Mouse (Mus musculus) erythroblast, embryonic 14.5 days (primary cell): ENCODE data around the gene Cers5. TPM values are rescaled to one million over a fixed set of nuclear protein-coding genes. Genes with fewer than 3 reads are reported as not detected.
A peak's percentile ranks its signal among the peaks of the same experiment; 100 is the strongest.
"Not testable (repeated sequence)": the region's sequence is repeated elsewhere in the genome, so short reads cannot be mapped to it uniquely, and the experiment has no call there.

ENCODE experiments used
- H3K27me3 ChIP-seq: 2 replicates; pipeline ENCODE4 v1.6.1; 2012; ENCODE audit warnings: inconsistent platforms; ENCODE audit not compliant: control insufficient read depth
- H3K36me3 ChIP-seq: 2 replicates; pipeline ENCODE4 v1.6.1; 2012; ENCODE audit warnings: mild to moderate bottlenecking, inconsistent platforms; ENCODE audit not compliant: control insufficient read depth
- H3K4me1 ChIP-seq: 2 replicates; pipeline ENCODE4 v1.6.1; 2012; ENCODE audit warnings: inconsistent platforms; ENCODE audit not compliant: control insufficient read depth
- H3K4me3 ChIP-seq: replicated peaks from 2 replicates; pipeline ENCODE3; 2012; ENCODE audit warnings: moderate library complexity, mild to moderate bottlenecking, inconsistent platforms
- H3K9me3 ChIP-seq: 2 replicates; pipeline ENCODE4 v1.6.1; 2012; ENCODE audit warnings: low read length, inconsistent platforms, mixed read lengths; ENCODE audit not compliant: control insufficient read depth
- GATA1 ChIP-seq: IDR thresholded peaks from 2 replicates; pipeline ENCODE4 v1.6.1; 2012; ENCODE audit warnings: low read length, inconsistent platforms, mixed read lengths
- TAL1 ChIP-seq: IDR thresholded peaks from 3 replicates; pipeline ENCODE4 v1.6.1; 2012; ENCODE audit warnings: low read length, inconsistent platforms, mixed read lengths
- polyA plus RNA-seq: library from polyadenylated mRNA; stranded (reverse); fragments of >175 nt; gene quantifications from 2 replicates; pipeline ENCODE4 v1.2.3, GENCODE M21; 2012

The Cers5 gene
- polyA plus RNA-seq, 1 experiment = 0.04 TPM

DNA sequence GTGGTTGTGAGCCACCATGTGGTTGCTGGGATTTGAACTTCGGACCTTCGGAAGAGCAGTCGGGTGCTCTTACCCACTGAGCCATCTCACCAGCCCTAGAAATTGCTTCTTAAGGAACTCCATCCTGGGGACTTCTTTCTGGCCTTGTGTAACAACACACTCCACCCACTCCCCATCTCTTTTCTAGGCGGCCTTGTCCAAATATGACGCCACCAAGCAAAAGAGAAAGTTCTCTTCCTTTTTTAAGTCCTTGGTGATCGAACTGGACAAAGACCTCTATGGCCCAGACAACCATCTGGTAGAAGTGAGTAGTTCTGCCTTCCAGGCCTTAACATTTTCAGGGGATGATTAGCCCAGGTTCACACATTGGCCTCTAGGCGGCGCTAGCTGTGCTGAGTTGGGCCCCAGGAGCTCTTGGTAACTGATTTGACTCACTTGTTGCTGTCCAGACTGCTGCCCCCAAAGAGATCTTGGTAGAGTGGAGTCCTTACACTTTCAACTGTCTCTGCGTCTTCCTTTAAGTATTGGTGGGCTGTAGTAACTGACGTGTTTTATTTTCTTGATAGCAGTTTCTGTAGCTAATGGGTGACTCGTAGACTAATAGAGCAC lies 67.1 kb downstream of the Cers5 start, which contains the start of gene Gm17349:
Gene Gm17349 (minus strand): TSS at position 51 of the 609 bp plus-strand sequence.
- Histone ChIP-seq H3K4me3 (no peak within 1 kb of the TSS), H3K27me3 (no peaks in the 10 kb centered on the region), H3K36me3 (peaks cover 58% of the 10 kb centered on the region), H3K9me3 (no peaks in the 10 kb centered on the region), H3K4me1 (peaks cover 28% of the 10 kb centered on the region)
- TF ChIP-seq GATA1 (no peak), TAL1 (no peak)

DNA sequence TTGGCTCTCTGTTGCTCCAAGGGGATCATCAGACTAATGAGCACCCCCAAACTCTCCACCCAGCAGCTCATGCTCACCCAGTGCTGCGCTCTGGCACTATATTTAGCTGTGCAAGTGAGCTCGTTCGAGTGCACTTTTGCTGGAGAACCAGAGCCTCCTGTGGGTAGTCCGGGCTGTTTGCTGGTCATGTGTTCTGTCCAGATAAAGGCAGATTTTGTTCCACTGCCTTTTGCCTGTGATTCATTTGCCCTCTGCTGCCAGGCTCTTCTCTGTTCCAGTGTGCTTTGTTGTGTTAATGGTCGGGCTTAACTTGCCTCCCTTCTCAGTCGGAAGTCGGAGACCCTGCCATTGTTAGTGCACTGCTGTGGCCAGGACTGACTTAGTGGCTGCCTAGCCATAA lies 67.8 kb downstream of the Cers5 start:
- Histone ChIP-seq H3K9me3 (no peaks in the 10 kb centered on the region), H3K4me3 (no peak overlapping the region), H3K36me3 (peaks cover 51% of the 10 kb centered on the region), H3K4me1 (peaks cover 31% of the 10 kb centered on the region), H3K27me3 (no peaks in the 10 kb centered on the region)
- no peak for TF ChIP-seq TAL1
- no peak for TF ChIP-seq GATA1

DNA sequence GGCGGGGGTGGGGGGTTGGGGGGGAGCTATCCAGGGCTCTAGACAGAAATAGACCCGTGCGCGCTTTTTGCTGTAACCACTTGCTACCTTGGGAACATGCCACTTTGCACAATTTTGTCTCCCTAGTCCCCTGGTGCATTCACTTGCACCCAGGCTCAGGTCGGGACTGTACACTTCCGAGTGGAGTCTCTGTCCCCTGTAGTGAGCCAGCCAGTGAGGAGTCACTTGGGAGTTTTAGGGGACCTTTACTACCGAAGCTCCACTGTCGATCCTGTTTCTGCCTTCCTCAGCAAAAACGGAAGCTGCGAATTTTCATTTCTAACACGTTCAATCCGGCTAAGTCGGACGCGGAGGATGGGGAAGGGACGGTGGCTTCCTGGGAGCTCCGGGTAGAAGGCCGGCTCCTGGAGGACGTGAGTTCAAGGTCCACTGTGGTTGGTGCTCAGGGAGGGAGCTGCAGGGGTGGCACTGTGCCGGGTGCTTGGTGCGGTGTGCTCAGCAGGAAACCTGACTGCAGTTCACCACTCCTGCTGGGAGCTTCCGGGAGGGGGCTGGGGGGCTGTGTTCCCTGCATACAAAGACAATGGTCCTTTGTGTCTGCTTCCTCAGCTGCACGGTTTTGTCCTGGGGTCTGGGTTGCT lies 68.5 kb downstream of the Cers5 start:
- Histone ChIP-seq H3K27me3 (no peaks in the 10 kb centered on the region), H3K4me3 (no peak overlapping the region), H3K9me3 (no peaks in the 10 kb centered on the region), H3K4me1 (peaks cover 31% of the 10 kb centered on the region), H3K36me3 (peaks cover 44% of the 10 kb centered on the region)
- TF ChIP-seq GATA1 = no peak
- no peak for TF ChIP-seq TAL1

DNA sequence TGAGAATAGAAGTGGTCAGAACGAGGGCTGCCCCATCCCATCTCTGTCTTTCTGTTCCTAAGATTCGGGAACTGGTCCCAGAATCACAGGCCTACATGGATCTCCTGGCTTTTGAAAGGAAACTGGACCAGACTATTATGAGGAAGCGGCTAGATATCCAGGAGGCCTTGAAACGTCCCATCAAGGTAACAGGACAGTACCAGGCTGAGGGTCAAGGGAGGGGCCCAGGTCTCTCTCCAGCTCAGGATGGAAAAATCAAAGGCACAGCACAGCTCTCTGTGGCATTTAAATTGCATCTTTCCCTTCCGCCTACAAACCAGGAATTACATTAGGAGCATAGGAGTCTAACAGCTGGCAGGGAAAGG lies 69.0 kb downstream of the Cers5 start:
- peaks cover under 1% of the 10 kb centered on the region for H3K27me3 ChIP-seq
- H3K9me3 ChIP-seq = no peaks in the 10 kb centered on the region
- no peak for TF ChIP-seq GATA1
- TF ChIP-seq TAL1 = no peak
- H3K4me1 ChIP-seq = peaks cover 34% of the 10 kb centered on the region
- no peak overlapping the region for H3K4me3 ChIP-seq
- peaks cover 39% of the 10 kb centered on the region for H3K36me3 ChIP-seq

DNA sequence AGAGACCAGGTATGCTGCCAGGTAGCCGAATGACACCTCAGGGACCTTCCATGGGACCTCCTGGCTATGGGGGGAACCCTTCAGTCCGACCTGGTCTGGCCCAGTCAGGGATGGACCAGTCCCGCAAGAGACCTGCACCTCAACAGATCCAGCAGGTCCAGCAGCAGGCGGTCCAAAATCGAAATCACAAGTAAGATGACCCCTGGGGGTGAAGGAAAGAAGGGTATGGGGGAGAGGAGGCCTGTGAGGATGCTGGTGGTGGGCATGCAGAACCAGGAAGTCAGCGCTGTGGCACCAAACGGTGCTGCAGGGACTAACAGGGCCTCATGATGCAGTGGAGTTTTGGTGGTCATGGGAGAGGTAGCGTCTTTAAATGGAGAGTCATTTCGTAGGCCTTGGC lies 69.6 kb downstream of the Cers5 start:
- H3K4me3 ChIP-seq = peak overlapping the region; percentile 84
- TF ChIP-seq GATA1 (no peak), TAL1 (no peak)
- H3K27me3 ChIP-seq = peaks cover 4% of the 10 kb centered on the region
- no peaks in the 10 kb centered on the region for H3K9me3 ChIP-seq
- H3K4me1 ChIP-seq = peaks cover 36% of the 10 kb centered on the region
- H3K36me3 ChIP-seq = peaks cover 33% of the 10 kb centered on the region

DNA sequence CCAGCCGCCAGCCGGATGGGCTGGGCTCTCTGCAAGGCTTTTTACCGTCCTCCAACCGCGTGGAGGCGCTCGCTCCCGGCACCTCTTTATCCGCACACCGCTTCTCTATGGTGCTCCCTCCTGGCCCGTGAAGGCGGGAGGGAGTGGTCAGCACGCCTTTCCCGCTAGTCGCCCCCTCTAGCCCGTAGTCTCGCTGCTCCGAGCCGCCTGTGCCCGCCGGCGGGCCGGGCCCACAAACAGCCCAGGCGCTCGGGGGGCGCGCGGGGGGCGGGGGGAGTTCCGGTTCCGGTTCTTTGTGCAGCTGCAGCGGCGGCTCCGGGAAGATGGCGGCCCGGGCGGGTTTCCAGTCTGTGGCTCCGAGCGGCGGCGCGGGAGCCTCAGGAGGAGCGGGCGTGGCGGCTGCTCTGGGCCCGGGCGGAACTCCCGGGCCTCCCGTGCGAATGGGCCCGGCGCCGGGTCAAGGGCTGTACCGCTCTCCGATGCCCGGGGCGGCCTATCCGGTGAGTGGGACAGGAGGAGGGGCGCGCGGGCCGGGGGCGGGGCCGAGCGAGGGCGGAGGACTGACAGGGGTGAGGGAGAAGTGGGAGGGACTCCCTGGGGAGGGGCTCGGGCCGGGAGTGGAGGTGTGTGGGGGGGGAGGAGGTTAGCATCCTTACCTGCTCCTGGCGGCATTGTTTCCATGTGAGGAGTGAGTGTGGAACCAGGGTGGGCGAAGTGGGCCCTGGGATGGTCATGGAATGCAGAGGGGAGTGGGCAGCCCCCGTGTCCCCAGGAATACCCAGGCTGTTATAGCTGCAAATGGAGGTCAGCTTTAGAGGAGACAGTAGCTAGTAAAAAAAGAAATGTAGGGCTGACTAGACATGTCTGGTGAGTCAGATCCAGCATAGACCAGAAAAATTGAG lies 70.4 kb downstream of the Cers5 start, which contains the start of gene Smarcd1:
Gene Smarcd1 (plus strand): TSS at position 131 of the 902 bp plus-strand sequence.
- peaks cover 36% of the 10 kb centered on the region for H3K4me1 ChIP-seq
- no peaks in the 10 kb centered on the region for H3K9me3 ChIP-seq

DNA sequence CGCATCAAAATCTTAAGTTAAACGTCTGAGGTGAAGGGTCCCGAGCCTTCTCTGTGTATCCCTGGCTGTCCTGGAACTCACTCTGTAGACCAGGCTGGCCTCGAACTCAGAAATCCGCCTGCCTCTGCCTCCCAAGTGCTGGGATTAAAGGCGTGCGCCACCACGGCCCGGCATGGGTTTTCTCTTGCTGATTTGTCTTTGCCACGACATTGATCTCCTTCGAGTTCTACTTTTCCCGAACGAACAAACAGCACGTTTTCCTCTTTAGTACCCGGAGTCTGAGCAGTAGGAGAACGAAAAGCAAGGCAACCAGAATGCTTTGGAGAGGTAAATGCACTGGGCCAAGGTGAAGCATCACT lies 71.1 kb downstream of the Cers5 start:
- Histone ChIP-seq H3K4me1 (peaks cover 36% of the 10 kb centered on the region), H3K4me3 (peak overlapping the region; percentile 84), H3K36me3 (peaks cover 21% of the 10 kb centered on the region), H3K27me3 (peaks cover 19% of the 10 kb centered on the region)
- H3K9me3 ChIP-seq = not testable (repeated sequence)

More for the DNA sequence above, 70.4 kb downstream of the Cers5 start, which contains the start of gene Smarcd1:
- Histone ChIP-seq H3K4me3 (peak within 1 kb of the TSS; percentile 84), H3K27me3 (peaks cover 13% of the 10 kb centered on the region), H3K36me3 (peaks cover 25% of the 10 kb centered on the region)
- TF ChIP-seq TAL1 = no peak
- TF ChIP-seq GATA1 = no peak

DNA sequence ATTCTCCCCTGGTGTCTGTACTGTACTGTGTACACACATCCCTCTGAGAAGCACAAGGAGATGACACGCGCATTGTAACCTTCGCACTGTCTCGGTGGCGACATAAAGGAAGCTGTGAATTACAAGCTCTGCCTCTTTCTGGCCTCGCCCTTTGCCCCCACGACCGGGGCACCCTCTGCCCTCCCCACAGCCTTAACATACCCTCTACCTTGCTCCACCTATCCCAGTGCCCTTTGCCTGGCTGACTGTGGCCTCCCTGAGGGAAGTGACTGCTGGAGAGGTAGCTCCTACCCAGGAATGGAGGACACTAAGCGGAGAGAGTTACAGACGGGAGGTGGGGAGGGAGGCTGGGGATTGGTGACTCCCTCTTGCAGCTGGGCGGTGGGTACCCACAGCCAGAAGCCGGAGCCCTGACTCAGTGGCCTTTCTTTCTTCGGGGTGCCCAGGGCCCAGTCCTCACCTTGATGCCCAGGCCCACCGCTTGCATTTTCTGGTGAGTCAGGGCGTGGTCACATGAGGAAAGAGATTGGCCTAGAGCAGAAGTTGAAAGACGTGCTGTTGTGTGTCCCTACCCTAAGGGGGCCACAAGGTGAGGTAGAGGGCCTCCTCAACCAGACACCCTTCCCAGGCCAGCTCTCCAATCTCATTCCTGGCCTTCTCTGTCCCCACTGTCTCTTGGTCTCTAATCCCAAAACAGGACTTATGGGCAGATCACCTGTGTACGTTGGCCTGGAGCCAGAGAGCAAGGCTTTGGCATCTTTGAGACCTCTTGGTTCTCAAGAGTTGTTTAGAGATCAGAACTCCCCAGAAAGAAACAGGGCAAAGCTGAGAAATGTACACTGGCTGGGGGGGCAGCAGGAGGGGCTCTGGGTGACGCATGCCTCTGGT lies 72.2 kb downstream of the Cers5 start:
- no peaks in the 10 kb centered on the region for H3K9me3 ChIP-seq

More for the DNA sequence above, 72.2 kb downstream of the Cers5 start:
- Histone ChIP-seq H3K4me1 (peaks cover 36% of the 10 kb centered on the region), H3K27me3 (peaks cover 27% of the 10 kb centered on the region), H3K36me3 (peaks cover 13% of the 10 kb centered on the region), H3K4me3 (no peak overlapping the region)
- no peak for TF ChIP-seq GATA1
- no peak for TF ChIP-seq TAL1
